Mouse (Mus musculus) bone marrow, adult 2 months (tissue): Measurements from ENCODE around the gene Evpl.

Source experiments
- CTCF ChIP-seq: fragments of 200-500 bp; IDR thresholded peaks from 2 replicates; pipeline ENCODE4 v1.5.1; 2011; ENCODE audit warnings: low read length, control low read depth; ENCODE audit not compliant: control insufficient read depth, insufficient read depth
- POLR2A ChIP-seq: fragments of 200-500 bp; IDR thresholded peaks from 2 replicates; pipeline ENCODE4 v1.6.1; 2011; ENCODE audit warnings: low read depth, mild to moderate bottlenecking, control low read depth, low read length, borderline replicate concordance; ENCODE audit not compliant: control insufficient read depth

DNA sequence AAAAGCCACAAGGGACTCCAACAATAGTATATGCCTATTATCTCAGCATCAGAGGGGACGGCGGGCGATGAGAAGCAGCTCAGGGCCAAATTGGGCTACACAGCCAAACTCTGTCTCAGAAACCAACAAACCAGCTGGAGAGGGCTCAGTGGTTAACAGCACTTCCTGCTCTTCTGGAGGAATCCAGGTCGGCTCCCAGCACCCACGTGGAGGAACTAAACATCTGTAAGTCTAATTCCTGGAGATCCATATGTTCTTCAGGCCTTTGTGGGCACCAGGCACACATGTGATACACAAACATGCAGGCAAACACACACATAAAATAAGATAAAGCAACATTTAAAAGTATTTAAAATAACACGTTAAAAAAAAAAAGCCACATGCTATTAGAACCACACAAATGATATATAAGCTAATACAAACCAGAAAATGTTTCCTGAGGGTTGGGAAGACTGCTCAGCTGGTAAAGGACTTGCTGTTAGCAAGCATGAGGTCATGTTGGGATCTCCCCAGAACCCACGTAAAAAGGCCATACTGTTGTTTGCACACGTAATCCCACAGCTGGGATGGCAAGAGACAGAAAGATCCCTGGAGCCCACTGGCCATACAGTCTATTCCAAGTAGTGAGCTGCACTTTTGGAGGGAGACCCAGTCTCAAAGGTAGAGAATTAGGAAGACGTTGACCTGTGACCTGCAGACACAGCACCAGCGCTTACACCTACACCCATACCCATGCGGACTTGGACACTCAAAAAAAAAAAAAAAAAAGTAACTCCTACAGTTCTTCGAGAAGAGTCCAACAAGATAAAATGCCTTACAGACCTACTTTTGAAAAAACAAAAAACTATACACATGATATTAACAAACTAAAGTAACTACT is 35.0 kb upstream of the Evpl start:
- TF ChIP-seq CTCF (no peak), POLR2A (no peak)
